Mouse (Mus musculus) kidney, embryonic 14.5 days (tissue): ENCODE measurements around the gene Nfatc2. TPM values are rescaled to one million over a fixed set of nuclear protein-coding genes. Genes with fewer than 3 reads are reported as not detected.

Experiments used
- ATAC-seq: fragments of 200-750 bp; cut with Nextera tagmentation; 2 replicates; pipeline ENCODE4 v1.8.0; 2017; ENCODE audit warnings: moderate number of reproducible peaks, mild to moderate bottlenecking, moderate TSS enrichment, moderate library complexity; ENCODE audit not compliant: low FRiP score, low TSS enrichment
- H3K27ac ChIP-seq: fragments of 300-500 bp; sonication (generic); 2 replicates; pipeline ENCODE4 v1.5.1; 2014; ENCODE audit warnings: low read depth, mild to moderate bottlenecking, low read length, moderate library complexity, mixed read lengths
- H3K27me3 ChIP-seq: fragments of 300-500 bp; sonication (generic); 2 replicates; pipeline ENCODE4 v1.6.1; 2014; ENCODE audit warnings: mild to moderate bottlenecking, low read length; ENCODE audit not compliant: control insufficient read depth, insufficient read depth
- H3K36me3 ChIP-seq: fragments of 300-500 bp; sonication (generic); 2 replicates; pipeline ENCODE4 v1.6.1; 2014; ENCODE audit warnings: low read length, mixed read lengths; ENCODE audit not compliant: control insufficient read depth, insufficient read depth
- H3K4me1 ChIP-seq: fragments of 300-500 bp; sonication (generic); 2 replicates; pipeline ENCODE4 v1.6.1; 2014; ENCODE audit warnings: low read length, mixed read lengths; ENCODE audit not compliant: control insufficient read depth, insufficient read depth
- H3K4me2 ChIP-seq: fragments of 300-500 bp; sonication (generic); replicated peaks from 2 replicates; pipeline ENCODE4 v1.6.1; 2014; ENCODE audit warnings: low read depth, mild to moderate bottlenecking, low read length
- H3K4me3 ChIP-seq: fragments of 300-500 bp; sonication (generic); 2 replicates; pipeline ENCODE4 v1.5.1; 2014; ENCODE audit warnings: mild to moderate bottlenecking, low read length
- H3K9ac ChIP-seq: fragments of 300-500 bp; sonication (generic); 2 replicates; pipeline ENCODE4 v1.6.1; 2014; ENCODE audit warnings: low read depth, mild to moderate bottlenecking, low read length, moderate library complexity
- H3K9me3 ChIP-seq: fragments of 300-500 bp; sonication (generic); 2 replicates; pipeline ENCODE4 v1.6.1; 2016; ENCODE audit warnings: low read length; ENCODE audit not compliant: control insufficient read depth
- WGBS: fragments of 180-500 bp; shearing (Covaris S2); extraction: QIAGEN DNeasy Blood & Tissue Kit; methylation state at CpG from one replicate; pipeline ENCODE4 v1.1.7; 2014; 5-methylcytosine and 5-hydroxymethylcytosine counted together
- polyA plus RNA-seq: library from polyadenylated mRNA; unstranded; fragments of >200 nt; fragmentation: Nextera tagmentation; extraction: Ambion mirVana; gene quantifications from 2 replicates; pipeline ENCODE4 v1.2.1, GENCODE M21; 2014

Gene Nfatc2
- polyA plus RNA-seq, 1 experiment from 2014 or later = 2.7 TPM

DNA sequence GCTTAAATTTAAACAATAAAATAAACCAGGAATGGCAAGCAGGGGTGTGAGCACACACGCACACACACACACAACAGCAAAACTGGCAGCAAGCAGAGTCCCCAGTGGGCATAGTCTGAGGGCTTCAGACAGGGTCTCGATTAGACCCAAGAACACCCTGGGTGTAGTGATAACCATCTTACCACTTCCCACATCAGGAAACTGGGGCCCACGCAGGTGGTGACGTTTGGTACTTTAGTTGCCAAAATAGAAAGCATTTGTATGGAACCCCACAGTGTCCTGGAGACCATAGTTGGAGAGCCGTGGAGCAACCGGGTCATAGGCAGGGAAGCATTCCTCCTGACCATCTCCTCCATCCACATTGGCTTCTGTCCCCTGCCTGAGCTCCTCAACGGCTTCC lies 5.8 kb downstream of the Nfatc2 start:
- ATAC-seq = no peak
- H3K9ac ChIP-seq = no peak overlapping the region
- WGBS = 76% methylated on average over 7 of the region's 7 CpGs
- no peaks in the 10 kb centered on the region for H3K9me3 ChIP-seq
- H3K4me2 ChIP-seq = no peak overlapping the region
- H3K27me3 ChIP-seq = peaks cover 21% of the 10 kb centered on the region
- no peak overlapping the region for H3K27ac ChIP-seq
- no peaks in the 10 kb centered on the region for H3K36me3 ChIP-seq
- no peak overlapping the region for H3K4me3 ChIP-seq
- H3K4me1 ChIP-seq = peaks cover 2% of the 10 kb centered on the region; the same call in 1 of the 2 replicates

DNA sequence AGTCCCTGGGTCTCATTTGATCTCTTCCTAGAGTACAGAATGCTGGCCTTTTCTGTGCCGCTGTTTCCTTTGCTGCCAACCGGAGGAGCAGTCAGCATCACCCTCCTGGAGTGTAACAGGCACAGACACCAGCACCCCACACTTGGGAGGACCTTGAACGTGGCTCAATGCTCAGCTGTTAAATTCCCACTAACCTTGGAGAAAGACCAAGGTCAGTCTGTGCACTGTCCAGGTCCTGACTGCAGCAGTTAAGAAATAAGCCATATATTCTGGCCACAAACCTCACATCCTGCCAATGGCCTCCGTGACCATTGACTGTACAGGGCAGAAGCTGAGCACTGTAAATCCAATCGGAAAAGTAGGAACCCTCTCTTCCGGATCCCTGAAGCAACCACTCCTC lies 7.8 kb downstream of the Nfatc2 start:
- Histone ChIP-seq H3K4me2 (no peak overlapping the region), H3K9me3 (no peaks in the 10 kb centered on the region), H3K27ac (no peak overlapping the region), H3K4me1 (peaks cover 8% of the 10 kb centered on the region; the same call in 1 of the 2 replicates), H3K36me3 (no peaks in the 10 kb centered on the region), H3K27me3 (peaks cover 20% of the 10 kb centered on the region), H3K4me3 (no peak overlapping the region), H3K9ac (no peak overlapping the region)
- no peak for ATAC-seq
- 85% methylated on average over 6 of the region's 6 CpGs for WGBS

DNA sequence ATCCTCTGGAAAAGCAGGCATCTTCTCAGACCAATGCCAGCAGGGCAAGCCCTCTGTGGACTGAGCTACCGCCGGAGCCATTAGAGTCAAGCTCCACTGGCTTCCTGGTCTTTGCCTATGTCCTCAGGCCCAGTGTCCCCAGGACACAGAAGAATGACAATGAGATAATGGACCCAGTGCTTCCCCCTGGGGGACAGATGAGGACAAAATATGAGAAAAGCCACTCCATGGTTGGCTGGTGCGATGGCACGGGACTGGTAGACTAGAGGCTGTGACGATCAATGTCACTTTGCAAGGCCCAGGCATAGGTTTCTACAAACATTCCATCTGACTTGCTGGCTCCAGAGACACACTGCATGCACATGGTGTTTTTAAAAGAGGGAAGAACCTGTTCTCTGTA lies 8.5 kb downstream of the Nfatc2 start:
- 77% methylated on average over 5 of the region's 5 CpGs for WGBS
- Histone ChIP-seq H3K4me2 (no peak overlapping the region), H3K9ac (no peak overlapping the region), H3K36me3 (no peaks in the 10 kb centered on the region), H3K27ac (no peak overlapping the region), H3K4me1 (peaks cover 10% of the 10 kb centered on the region; the same call in 1 of the 2 replicates), H3K27me3 (peaks cover 20% of the 10 kb centered on the region), H3K9me3 (no peaks in the 10 kb centered on the region), H3K4me3 (no peak overlapping the region)
- ATAC-seq = no peak

DNA sequence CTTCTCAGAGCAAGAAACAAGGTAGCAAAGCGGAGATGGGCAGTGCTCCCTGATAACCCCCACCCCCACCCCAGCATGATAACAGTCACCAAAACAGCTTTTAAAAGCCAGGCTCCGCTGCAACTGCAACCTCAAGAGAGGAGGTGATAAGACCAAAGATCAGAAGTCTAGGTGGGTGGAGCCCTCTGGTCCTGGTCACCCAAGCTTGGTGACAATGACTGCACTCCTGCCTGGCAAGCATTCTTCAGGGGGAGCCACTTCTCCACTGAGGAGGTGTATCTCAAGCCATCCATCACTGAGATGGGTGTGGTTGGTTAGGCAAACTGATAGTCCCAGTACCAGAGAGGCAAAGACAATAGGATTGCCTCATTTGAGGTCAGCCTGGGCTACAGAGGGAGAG lies 10.4 kb downstream of the Nfatc2 start:
- H3K36me3 ChIP-seq = no peaks in the 10 kb centered on the region
- H3K4me3 ChIP-seq = no peak overlapping the region
- peaks cover 20% of the 10 kb centered on the region for H3K27me3 ChIP-seq
- peaks cover 13% of the 10 kb centered on the region; the same call in 1 of the 2 replicates for H3K4me1 ChIP-seq
- 60% methylated on average over 2 of the region's 2 CpGs for WGBS
- H3K9ac ChIP-seq = no peak overlapping the region
- no peak overlapping the region for H3K27ac ChIP-seq
- H3K4me2 ChIP-seq = no peak overlapping the region
- no peaks in the 10 kb centered on the region for H3K9me3 ChIP-seq
- ATAC-seq = no peak

DNA sequence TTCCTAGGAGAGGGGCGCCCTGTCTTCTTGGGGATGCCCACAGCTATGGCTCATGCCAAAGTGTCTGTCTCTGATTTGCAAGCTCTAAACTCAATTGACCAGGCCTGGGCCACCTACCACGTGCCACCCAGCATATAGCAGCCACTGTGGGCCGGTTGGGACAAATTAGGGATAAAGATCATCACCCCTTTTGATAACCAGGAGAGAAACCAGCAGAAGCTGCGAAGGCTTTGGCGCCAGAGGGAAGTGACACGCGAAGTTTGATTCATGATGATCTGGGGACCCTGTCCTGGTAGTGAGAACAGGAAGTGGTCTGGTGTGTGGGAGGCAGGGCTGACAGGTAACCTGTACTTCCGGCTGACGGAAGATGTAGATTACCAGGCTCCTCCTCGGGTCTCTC lies 10.9 kb downstream of the Nfatc2 start:
- no peak overlapping the region for H3K27ac ChIP-seq
- no peak for ATAC-seq

DNA sequence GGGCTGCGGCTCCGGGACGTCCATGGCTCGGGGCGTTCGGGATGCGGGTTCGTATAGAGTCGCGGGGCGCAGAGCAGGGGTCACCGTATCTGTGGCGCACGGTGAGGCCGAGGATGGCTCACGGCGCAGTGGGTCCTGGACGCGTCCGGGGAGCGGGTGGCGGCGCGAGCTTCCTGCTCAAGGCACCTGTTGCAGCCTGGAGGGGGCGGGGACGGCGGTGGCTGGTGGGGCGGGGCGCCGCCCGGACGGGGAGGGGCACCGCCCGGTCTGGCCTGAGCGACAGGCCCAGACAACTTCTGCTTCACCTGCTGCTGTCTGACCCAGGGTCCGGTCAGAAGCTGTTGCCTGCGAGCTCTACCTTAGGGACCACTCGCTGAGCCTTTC lies 11.3 kb downstream of the Nfatc2 start:
- peaks cover 13% of the 10 kb centered on the region; the same call in 1 of the 2 replicates for H3K4me1 ChIP-seq
- no peaks in the 10 kb centered on the region for H3K9me3 ChIP-seq
- H3K27me3 ChIP-seq = peaks cover 20% of the 10 kb centered on the region
- whole genome bisulfite sequencing = under 1% methylated on average over 37 of the region's 38 CpGs
- no peaks in the 10 kb centered on the region for H3K36me3 ChIP-seq
- H3K9ac ChIP-seq = peak overlapping the region; percentile 58
- ATAC-seq = peak; percentile 75
- H3K27ac ChIP-seq = no peak overlapping the region
- H3K4me2 ChIP-seq = peak overlapping the region; percentile 82
- H3K4me3 ChIP-seq = peak overlapping the region; percentile 49

More for the DNA sequence above, 10.9 kb downstream of the Nfatc2 start:
- H3K9me3 ChIP-seq = no peaks in the 10 kb centered on the region
- no peaks in the 10 kb centered on the region for H3K36me3 ChIP-seq
- H3K4me3 ChIP-seq = peak overlapping the region; percentile 49
- peak overlapping the region; percentile 82 for H3K4me2 ChIP-seq
- H3K27me3 ChIP-seq = peaks cover 20% of the 10 kb centered on the region
- WGBS = 27% methylated on average over 10 of the region's 10 CpGs
- H3K9ac ChIP-seq = peak overlapping the region; percentile 58
- H3K4me1 ChIP-seq = peaks cover 13% of the 10 kb centered on the region; the same call in 1 of the 2 replicates

DNA sequence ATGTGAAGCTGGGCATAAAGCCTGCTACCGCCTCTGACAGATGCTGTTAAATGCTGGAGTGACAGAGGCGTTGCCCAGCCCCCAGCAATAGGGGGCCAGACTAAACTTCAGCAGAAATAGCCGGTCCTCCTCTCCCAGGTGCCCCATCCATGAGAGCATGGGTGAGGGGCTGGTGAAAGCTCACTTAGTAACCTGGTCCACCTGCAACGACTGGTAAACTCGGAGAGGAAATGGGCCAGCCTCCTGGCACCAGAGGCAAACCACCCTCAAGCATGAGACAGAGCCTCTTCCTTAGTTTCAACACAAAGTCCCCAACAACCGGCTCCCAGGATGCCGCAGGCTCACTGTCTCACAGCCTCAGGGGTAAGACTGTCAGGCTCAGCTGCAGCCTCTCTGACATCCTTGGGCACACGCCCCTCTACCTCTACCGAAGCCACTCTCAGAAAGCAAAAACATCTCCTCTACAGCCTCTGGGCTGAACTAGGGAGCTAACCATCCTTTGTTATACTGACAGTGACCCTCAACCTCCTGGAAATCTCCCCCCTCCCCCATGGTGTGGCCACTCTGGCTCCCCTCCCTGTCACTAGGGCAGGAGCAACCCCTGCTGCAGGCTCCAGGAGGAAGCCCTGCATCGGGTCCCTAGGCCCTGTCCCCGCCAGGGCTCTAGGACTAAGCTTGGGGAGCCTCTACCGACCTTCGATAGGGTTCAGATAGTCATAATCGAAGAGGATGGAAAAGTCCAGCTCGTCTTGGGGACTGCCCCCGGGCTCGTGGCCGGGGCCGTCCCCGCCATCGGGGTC lies 11.9 kb downstream of the Nfatc2 start:
- Histone ChIP-seq H3K9me3 (no peaks in the 10 kb centered on the region), H3K4me3 (peak overlapping the region; percentile 49), H3K36me3 (no peaks in the 10 kb centered on the region), H3K9ac (peak overlapping the region; percentile 58), H3K4me2 (peak overlapping the region; percentile 82), H3K27me3 (peaks cover 20% of the 10 kb centered on the region), H3K4me1 (peaks cover 13% of the 10 kb centered on the region; the same call in 1 of the 2 replicates), H3K27ac (no peak overlapping the region)
- no peak for ATAC-seq
- 6% methylated on average over 21 of the region's 21 CpGs for whole genome bisulfite sequencing

DNA sequence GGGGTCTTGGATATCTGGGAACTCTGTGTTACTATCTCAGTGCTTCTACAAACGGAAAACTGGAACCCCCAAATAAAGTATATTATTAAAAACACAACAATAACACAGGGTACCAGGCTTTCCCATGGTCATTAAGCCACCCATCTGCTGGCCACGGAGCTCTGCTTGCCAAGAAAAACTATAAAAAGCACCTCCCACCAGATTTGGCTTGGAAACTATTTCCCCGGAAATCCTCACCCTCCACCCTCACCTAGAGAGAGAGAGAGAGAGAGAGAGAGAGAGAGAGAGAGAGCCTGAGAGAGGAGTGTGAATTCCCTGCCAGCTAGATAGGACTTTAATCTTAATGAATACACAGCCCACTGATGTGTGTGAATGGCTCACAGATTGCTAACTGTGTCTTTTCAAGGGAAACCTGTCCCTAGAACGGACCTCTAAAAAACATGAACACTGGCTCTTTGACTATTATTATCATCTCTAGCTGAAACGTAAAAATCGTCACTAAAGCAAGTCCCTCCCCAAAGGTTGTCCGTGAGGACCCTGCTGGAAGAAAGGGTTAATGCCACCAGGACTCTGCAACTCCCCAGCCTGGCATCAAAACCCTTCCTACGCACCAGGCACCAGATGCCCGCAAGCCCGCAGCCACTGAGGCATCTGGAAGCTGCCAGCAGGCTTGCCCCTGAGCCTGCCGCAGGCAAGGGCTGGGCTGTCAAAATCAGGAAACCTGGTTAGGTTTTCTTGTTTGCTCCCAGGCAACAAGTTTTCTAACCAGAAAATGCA lies 12.7 kb downstream of the Nfatc2 start:
- H3K27ac ChIP-seq = no peak overlapping the region
- H3K36me3 ChIP-seq = no peaks in the 10 kb centered on the region
- H3K9me3 ChIP-seq = no peaks in the 10 kb centered on the region
- WGBS = 54% methylated on average over 11 of the region's 11 CpGs
- H3K4me3 ChIP-seq = peak overlapping the region; percentile 49; the same call in 1 of the 2 replicates
- H3K4me1 ChIP-seq = peaks cover 13% of the 10 kb centered on the region; the same call in 1 of the 2 replicates
- peaks cover 20% of the 10 kb centered on the region for H3K27me3 ChIP-seq
- no peak overlapping the region for H3K9ac ChIP-seq
- ATAC-seq = no peak
- peak overlapping the region; percentile 82 for H3K4me2 ChIP-seq

DNA sequence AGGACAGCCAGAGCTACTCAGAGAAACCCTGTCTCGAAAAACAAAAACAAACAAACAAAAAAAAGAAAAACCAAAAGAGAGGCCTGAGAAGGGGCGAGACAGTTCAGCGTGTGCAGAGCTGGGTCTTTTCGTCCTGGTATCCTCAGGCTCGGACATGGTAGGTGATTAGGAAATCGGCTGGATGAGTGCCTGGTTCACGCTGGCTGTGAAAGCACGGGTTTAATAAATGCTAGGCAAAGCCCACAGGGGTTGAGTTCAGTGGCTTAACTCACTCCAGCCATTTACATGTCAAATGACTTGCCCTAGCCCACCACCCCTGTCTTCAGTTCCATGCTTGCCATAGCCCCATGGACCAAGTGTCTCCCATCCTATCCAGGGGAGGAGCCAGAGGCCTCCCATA lies 14.3 kb downstream of the Nfatc2 start:
- Histone ChIP-seq H3K27ac (no peak overlapping the region), H3K9me3 (no peaks in the 10 kb centered on the region), H3K36me3 (no peaks in the 10 kb centered on the region), H3K4me2 (no peak overlapping the region), H3K27me3 (peaks cover 20% of the 10 kb centered on the region), H3K4me1 (peaks cover 13% of the 10 kb centered on the region; the same call in 1 of the 2 replicates), H3K9ac (no peak overlapping the region), H3K4me3 (no peak overlapping the region)
- 81% methylated on average over 8 of the region's 8 CpGs for WGBS
- ATAC-seq = no peak
